Mouse (Mus musculus): ENCODE measurements around the gene Neu1. TPM values are rescaled to one million over a fixed set of nuclear protein-coding genes. Genes with fewer than 3 reads are reported as not detected.
"Not testable (repeated sequence)": the region's sequence is repeated elsewhere in the genome, so short reads cannot be mapped to it uniquely, and the experiment has no call there.

Gene Neu1
- 10 to 100 TPM; 38.3 to 46.8 (median 41.7) TPM for total RNA-seq (2022)

- DNase-seq (ENCODE audit: low spot score in 2 of 2) = peak; percentile 98
These were observed at the start of gene Neu1 for GRCm38 (mm10) chr17:34931061-34931734. Neu1 (plus strand) TSS chr17:34931253.

- no peak for DNase-seq (ENCODE audit: low spot score in 2 of 2)
These were observed 49.3 kb upstream of the Neu1 start, which contains the start of gene Gm20547 for GRCm38 (mm10) chr17:34881683-34882310. Gm20547 (minus strand) TSS chr17:34882042.

- DNase-seq (ENCODE audit: low spot score in 2 of 2) = no peak
These were observed 47.7 kb upstream of the Neu1 start for GRCm38 (mm10) chr17:34883332-34883731.

- DNase-seq (ENCODE audit: low spot score in 2 of 2) = no peak
These were observed 46.3 kb upstream of the Neu1 start for GRCm38 (mm10) chr17:34884704-34885103.

- no peak for DNase-seq (ENCODE audit: low spot score in 2 of 2)
These were observed 45.4 kb upstream of the Neu1 start for GRCm38 (mm10) chr17:34885615-34886014.

- DNase-seq (ENCODE audit: low spot score in 2 of 2) = no peak
These were observed 43.1 kb upstream of the Neu1 start for GRCm38 (mm10) chr17:34887942-34888341.

- DNase-seq (ENCODE audit: low spot score in 2 of 2) = no peak
These were observed 40.8 kb upstream of the Neu1 start for GRCm38 (mm10) chr17:34890074-34890743.

- DNase-seq (ENCODE audit: low spot score in 2 of 2) = no peak
These were observed 39.7 kb upstream of the Neu1 start for GRCm38 (mm10) chr17:34891377-34891776.

- DNase-seq (ENCODE audit: low spot score in 2 of 2) = no peak
These were observed 37.8 kb upstream of the Neu1 start for GRCm38 (mm10) chr17:34893072-34893824.

GRCm38 (mm10) chr17:34894074-34894597 lies 36.9 kb upstream of the Neu1 start:
- peak; percentile 87 to 91 for DNase-seq (ENCODE audit: low spot score in 2 of 2)

GRCm38 (mm10) chr17:34894801-34895530 lies 36.1 kb upstream of the Neu1 start:
- peak in 1 of 2 experiments; percentile 36 for DNase-seq (ENCODE audit: low spot score in 2 of 2)

GRCm38 (mm10) chr17:34895724-34896123 lies 35.3 kb upstream of the Neu1 start:
- DNase-seq (ENCODE audit: low spot score in 2 of 2) = no peak

- no peak for DNase-seq (ENCODE audit: low spot score in 2 of 2)
These were observed 34.7 kb upstream of the Neu1 start for GRCm38 (mm10) chr17:34896366-34896765.

- peak in 1 of 2 experiments; percentile 44 for DNase-seq (ENCODE audit: low spot score in 2 of 2)
These were observed 33.5 kb upstream of the Neu1 start for GRCm38 (mm10) chr17:34897373-34898159.

- peak in 1 of 2 experiments; percentile 67 for DNase-seq (ENCODE audit: low spot score in 2 of 2)
These were observed 32.9 kb upstream of the Neu1 start, which contains the start of the genes C2 and Ehmt2 for GRCm38 (mm10) chr17:34898160-34898586. C2 (minus strand) TSS chr17:34898265. Ehmt2 (plus strand) TSS chr17:34898469.

GRCm38 (mm10) chr17:34898706-34899052 lies 32.4 kb upstream of the Neu1 start:
- no peak for DNase-seq (ENCODE audit: low spot score in 2 of 2)

GRCm38 (mm10) chr17:34899053-34899889 lies 31.8 kb upstream of the Neu1 start:
- DNase-seq (ENCODE audit: low spot score in 2 of 2) = no peak

GRCm38 (mm10) chr17:34899890-34900243 lies 31.2 kb upstream of the Neu1 start:
- DNase-seq (ENCODE audit: low spot score in 2 of 2) = no peak

- DNase-seq (ENCODE audit: low spot score in 2 of 2) = not testable (repeated sequence)
These were observed 30.2 kb upstream of the Neu1 start for GRCm38 (mm10) chr17:34900826-34901225.

Measured in layer of hippocampus, adult 8-10 months (tissue).